Mouse (Mus musculus) bone marrow macrophage, adult 2 months (primary cell): ENCODE results near the gene Iah1. TPM values are rescaled to one million over a fixed set of nuclear protein-coding genes. Genes with fewer than 3 reads are reported as not detected.

Source experiments
- H3K27ac ChIP-seq: 2 replicates; pipeline ENCODE4 v1.5.1; 2012; ENCODE audit warnings: low read depth, low read length; ENCODE audit not compliant: insufficient read depth
- H3K4me1 ChIP-seq: 2 replicates; pipeline ENCODE4 v1.6.1; 2012; ENCODE audit warnings: low read length; ENCODE audit not compliant: control insufficient read depth, insufficient read depth
- H3K4me3 ChIP-seq: 2 replicates; pipeline ENCODE4 v1.5.1; 2012; ENCODE audit warnings: mild to moderate bottlenecking, low read length, moderate library complexity; ENCODE audit not compliant: insufficient read depth
- CTCF ChIP-seq: IDR thresholded peaks from 2 replicates; pipeline ENCODE4 v1.5.1; 2012; ENCODE audit warnings: low read depth, mild to moderate bottlenecking, low read length, moderate library complexity
- POLR2A ChIP-seq: IDR thresholded peaks from 2 replicates; pipeline ENCODE4 v1.6.1; 2012; ENCODE audit warnings: mild to moderate bottlenecking, low read depth, low read length, borderline replicate concordance
- polyA plus RNA-seq: library from polyadenylated mRNA; stranded (reverse); fragments of >200 nt; gene quantifications from 2 replicates; pipeline ENCODE4 v1.2.4, GENCODE M21; 2012; ENCODE audit not compliant: missing spikeins, insufficient read depth, insufficient read length

Gene Iah1
- polyA plus RNA-seq, 1 experiment: 49.5 TPM

- H3K4me1 ChIP-seq: peaks cover 19% of the 10 kb centered on the region
- H3K27ac ChIP-seq: no peak overlapping the region
- no peak for TF ChIP-seq POLR2A
- no peak for TF ChIP-seq CTCF
- no peak overlapping the region for H3K4me3 ChIP-seq
Observed at GRCm38 (mm10) chr12:21288716-21289395, 27.3 kb upstream of the Iah1 start.

GRCm38 (mm10) chr12:21289651-21290050 is 26.5 kb upstream of the Iah1 start:
- no peak overlapping the region for H3K4me3 ChIP-seq
- H3K27ac ChIP-seq: no peak overlapping the region
- TF ChIP-seq CTCF: no peak
- TF ChIP-seq POLR2A: no peak
- peaks cover 19% of the 10 kb centered on the region for H3K4me1 ChIP-seq

DNA sequence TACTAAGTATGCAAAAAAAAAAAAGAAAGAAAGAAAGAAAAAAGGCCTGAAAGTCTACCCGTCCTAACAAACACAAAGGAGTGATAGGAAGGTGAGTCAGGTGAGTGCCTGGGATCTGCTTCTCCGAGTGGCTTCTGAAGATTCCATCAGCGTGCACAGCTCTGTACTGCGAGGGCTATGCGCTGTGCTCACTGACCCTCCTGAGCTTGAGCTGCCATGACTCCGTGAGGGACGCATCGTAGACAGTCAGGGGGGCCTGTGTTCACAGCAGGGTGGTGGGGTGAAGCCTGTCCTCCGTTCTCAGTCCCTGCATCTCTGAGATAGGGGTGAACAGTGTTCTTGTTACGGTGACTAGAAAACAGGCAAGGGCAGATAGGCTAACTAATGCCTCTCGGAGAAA is 17.3 kb upstream of the Iah1 start:
- H3K4me1 ChIP-seq: no peaks in the 10 kb centered on the region
- no peak overlapping the region for H3K4me3 ChIP-seq
- no peak for TF ChIP-seq CTCF
- no peak for TF ChIP-seq POLR2A
- no peak overlapping the region for H3K27ac ChIP-seq

DNA sequence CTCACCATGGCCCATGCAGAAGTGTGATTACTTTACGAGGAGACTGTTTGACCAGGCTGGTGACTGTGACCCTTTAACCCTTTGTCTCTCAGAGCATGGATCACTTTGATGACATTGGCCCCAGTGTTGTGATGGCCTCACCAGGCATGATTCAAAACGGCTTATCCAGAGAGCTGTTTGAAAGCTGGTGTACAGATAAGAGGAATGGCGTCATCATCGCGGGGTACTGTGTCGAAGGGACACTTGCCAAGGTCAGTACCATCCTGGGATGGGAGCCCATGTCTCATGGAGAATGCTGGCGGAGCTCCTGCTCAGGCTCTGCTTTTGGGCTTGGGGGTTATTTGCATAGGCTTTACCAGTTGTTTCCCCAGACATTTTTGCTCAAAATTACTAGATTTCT is 14.9 kb upstream of the Iah1 start:
- no peaks in the 10 kb centered on the region for H3K4me1 ChIP-seq
- no peak overlapping the region for H3K27ac ChIP-seq
- TF ChIP-seq POLR2A: no peak
- no peak for TF ChIP-seq CTCF
- H3K4me3 ChIP-seq: no peak overlapping the region

DNA sequence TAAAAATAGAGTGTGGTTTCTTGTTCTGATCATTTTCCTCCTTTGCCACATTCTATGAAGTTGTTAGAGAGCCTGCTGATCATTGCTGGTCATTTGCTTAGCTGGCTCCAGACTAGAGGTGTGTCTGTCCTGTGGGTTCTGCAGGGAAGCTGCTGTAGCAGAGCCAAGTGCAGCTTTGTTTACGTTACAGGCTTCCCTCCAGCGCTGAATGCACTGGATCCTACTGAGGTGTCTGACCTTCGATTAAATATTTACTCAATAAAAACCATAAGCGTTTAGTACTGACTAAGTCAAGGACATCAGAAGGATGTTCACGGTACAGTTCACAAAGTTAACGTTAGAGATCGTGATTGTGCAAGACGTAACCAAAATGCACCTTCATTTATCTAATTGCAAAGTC is 14.3 kb upstream of the Iah1 start:
- Histone ChIP-seq H3K27ac (no peak overlapping the region), H3K4me3 (no peak overlapping the region), H3K4me1 (no peaks in the 10 kb centered on the region)
- no peak for TF ChIP-seq CTCF
- TF ChIP-seq POLR2A: no peak

- no peak overlapping the region for H3K4me3 ChIP-seq
- no peaks in the 10 kb centered on the region for H3K4me1 ChIP-seq
- TF ChIP-seq POLR2A: no peak
- no peak for TF ChIP-seq CTCF
- no peak overlapping the region for H3K27ac ChIP-seq
Observed at GRCm38 (mm10) chr12:21302361-21302783, 13.8 kb upstream of the Iah1 start.

DNA sequence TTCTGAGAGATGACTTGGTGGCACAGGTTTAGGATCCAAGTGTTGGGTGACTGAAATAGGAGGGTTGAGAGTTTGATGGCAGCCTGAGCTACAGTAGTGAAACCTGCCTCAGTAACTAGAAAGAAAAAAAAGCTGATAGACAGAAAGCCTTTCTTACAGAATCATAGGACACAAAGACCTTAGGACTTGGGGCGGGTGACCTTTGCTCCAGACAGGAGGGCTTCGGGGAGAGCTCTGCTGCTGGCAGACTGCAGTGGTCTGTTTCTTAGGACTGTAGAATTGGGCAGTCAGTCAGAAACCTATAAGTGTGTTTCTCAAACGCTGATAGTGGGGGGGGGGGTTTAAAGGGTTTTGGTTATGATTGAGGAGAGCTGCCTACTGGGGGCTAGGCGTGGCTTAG is 10.4 kb upstream of the Iah1 start:
- Histone ChIP-seq H3K4me1 (no peaks in the 10 kb centered on the region), H3K27ac (no peak overlapping the region), H3K4me3 (no peak overlapping the region)
- TF ChIP-seq CTCF (no peak), POLR2A (no peak)

- no peak overlapping the region for H3K27ac ChIP-seq
- H3K4me1 ChIP-seq: no peaks in the 10 kb centered on the region
- no peak overlapping the region for H3K4me3 ChIP-seq
- TF ChIP-seq CTCF (no peak), POLR2A (no peak)
Observed at GRCm38 (mm10) chr12:21306721-21307120, 9.5 kb upstream of the Iah1 start.

DNA sequence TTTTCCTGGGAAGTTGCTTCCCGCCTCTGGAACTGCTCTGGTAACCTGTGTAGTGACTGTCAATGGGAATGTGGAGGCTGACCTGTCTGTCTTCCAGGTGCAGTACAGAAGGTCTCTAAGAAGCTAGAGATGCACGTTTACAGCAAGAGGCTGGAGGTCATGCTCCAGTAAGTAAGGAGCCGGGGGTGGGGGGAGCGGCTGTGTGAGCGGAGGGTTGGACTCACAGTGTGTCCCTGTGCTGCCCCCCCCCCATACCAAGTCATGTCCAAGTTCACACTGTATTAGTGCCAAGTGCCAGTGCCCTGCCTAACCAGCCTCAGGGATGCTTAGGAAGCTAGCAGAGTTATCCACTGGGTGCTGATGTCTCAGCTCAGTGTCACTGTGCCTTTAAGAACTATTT is 4.0 kb upstream of the Iah1 start:
- Histone ChIP-seq H3K4me1 (peaks cover 2% of the 10 kb centered on the region), H3K27ac (no peak overlapping the region), H3K4me3 (no peak overlapping the region)
- TF ChIP-seq CTCF (no peak), POLR2A (no peak)

GRCm38 (mm10) chr12:21316869-21317265 is 678 bp downstream of the Iah1 start:
- Histone ChIP-seq H3K4me3 (peak overlapping the region; percentile 91), H3K27ac (peak overlapping the region; percentile 75), H3K4me1 (peaks cover 7% of the 10 kb centered on the region)
- TF ChIP-seq CTCF (no peak), POLR2A (no peak)
